Mouse (Mus musculus) neural tube, embryonic 14.5 days (tissue): ENCODE data around the gene Gm45799. TPM values are rescaled to one million over a fixed set of nuclear protein-coding genes. Genes with fewer than 3 reads are reported as not detected.
A peak's percentile ranks its signal among the peaks of the same experiment; 100 is the strongest.

Experiments used
- ATAC-seq: fragments of 200-750 bp; cut with Nextera tagmentation; 2 replicates; pipeline ENCODE4 v1.8.0; 2017; ENCODE audit warnings: low read depth, mild to moderate bottlenecking, moderate TSS enrichment, moderate library complexity
- H3K27ac ChIP-seq: fragments of 300-500 bp; sonication (generic); 2 replicates; pipeline ENCODE4 v1.5.1; 2014; ENCODE audit warnings: low read depth, mild to moderate bottlenecking, control low read depth, low read length, moderate library complexity, mixed read lengths
- H3K27me3 ChIP-seq: fragments of 300-500 bp; sonication (generic); 2 replicates; pipeline ENCODE4 v1.6.1; 2014; ENCODE audit warnings: low read length; ENCODE audit not compliant: control insufficient read depth, insufficient read depth
- H3K36me3 ChIP-seq: fragments of 300-500 bp; sonication (generic); 2 replicates; pipeline ENCODE4 v1.6.1; 2014; ENCODE audit warnings: low read length, mixed read lengths; ENCODE audit not compliant: control insufficient read depth, insufficient read depth
- H3K4me1 ChIP-seq: fragments of 300-500 bp; sonication (generic); 2 replicates; pipeline ENCODE4 v1.6.1; 2014; ENCODE audit warnings: low read length; ENCODE audit not compliant: control insufficient read depth, insufficient read depth
- H3K4me2 ChIP-seq: fragments of 300-500 bp; sonication (generic); 2 replicates; pipeline ENCODE4 v1.6.1; 2014; ENCODE audit warnings: mild to moderate bottlenecking, low read depth, low read length, control low read depth
- H3K4me3 ChIP-seq: fragments of 300-500 bp; sonication (generic); 2 replicates; pipeline ENCODE4 v1.5.1; 2014; ENCODE audit warnings: low read depth, low read length, control low read depth, mixed read lengths
- H3K9ac ChIP-seq: fragments of 300-500 bp; sonication (generic); replicated peaks from 2 replicates; pipeline ENCODE4 v1.6.1; 2014; ENCODE audit warnings: low read depth, mild to moderate bottlenecking, control low read depth, low read length, mixed read lengths
- H3K9me3 ChIP-seq: fragments of 300-500 bp; sonication (generic); 2 replicates; pipeline ENCODE4 v1.6.1; 2016; ENCODE audit warnings: low read length; ENCODE audit not compliant: control insufficient read depth
- WGBS: fragments of 180-500 bp; shearing (Covaris S2); extraction: QIAGEN DNeasy Blood & Tissue Kit; methylation state at CpG from one replicate; pipeline ENCODE4 v1.1.7; 2014; 5-methylcytosine and 5-hydroxymethylcytosine counted together
- polyA plus RNA-seq: library from polyadenylated mRNA; unstranded; fragments of >200 nt; fragmentation: Nextera tagmentation; extraction: Ambion mirVana; gene quantifications from 2 replicates; pipeline ENCODE4 v1.2.1, GENCODE M21; 2014

Gene Gm45799
- polyA plus RNA-seq, 1 experiment from 2014 or later, result 31.1 TPM

- H3K9ac ChIP-seq, result no peak overlapping the region
- WGBS, result 95% methylated on average over 6 of the region's 6 CpGs
- H3K4me1 ChIP-seq, result peaks cover 34% of the 10 kb centered on the region
Observed at GRCm38 (mm10) chr7:105638776-105639175, 1.6 kb upstream of the Gm45799 start.

GRCm38 (mm10) chr7:105639304-105639703 is 1.0 kb upstream of the Gm45799 start:
- peaks cover 14% of the 10 kb centered on the region for H3K36me3 ChIP-seq
- no peak for ATAC-seq
- H3K9me3 ChIP-seq, result no peaks in the 10 kb centered on the region
- H3K9ac ChIP-seq, result no peak overlapping the region
- peak overlapping the region; percentile 69 for H3K4me3 ChIP-seq
- peaks cover 30% of the 10 kb centered on the region for H3K4me1 ChIP-seq
- no peak overlapping the region for H3K27ac ChIP-seq
- 78% methylated on average over 9 of the region's 9 CpGs for WGBS
- no peaks in the 10 kb centered on the region for H3K27me3 ChIP-seq
- H3K4me2 ChIP-seq, result peak overlapping the region; percentile 93

More at GRCm38 (mm10) chr7:105638776-105639175, 1.6 kb upstream of the Gm45799 start:
- H3K36me3 ChIP-seq, result peaks cover 14% of the 10 kb centered on the region
- no peak for ATAC-seq
- H3K4me3 ChIP-seq, result no peak overlapping the region
- H3K4me2 ChIP-seq, result no peak overlapping the region; the same call in 1 of the 2 replicates
- no peak overlapping the region for H3K27ac ChIP-seq
- no peaks in the 10 kb centered on the region for H3K9me3 ChIP-seq
- no peaks in the 10 kb centered on the region for H3K27me3 ChIP-seq

DNA sequence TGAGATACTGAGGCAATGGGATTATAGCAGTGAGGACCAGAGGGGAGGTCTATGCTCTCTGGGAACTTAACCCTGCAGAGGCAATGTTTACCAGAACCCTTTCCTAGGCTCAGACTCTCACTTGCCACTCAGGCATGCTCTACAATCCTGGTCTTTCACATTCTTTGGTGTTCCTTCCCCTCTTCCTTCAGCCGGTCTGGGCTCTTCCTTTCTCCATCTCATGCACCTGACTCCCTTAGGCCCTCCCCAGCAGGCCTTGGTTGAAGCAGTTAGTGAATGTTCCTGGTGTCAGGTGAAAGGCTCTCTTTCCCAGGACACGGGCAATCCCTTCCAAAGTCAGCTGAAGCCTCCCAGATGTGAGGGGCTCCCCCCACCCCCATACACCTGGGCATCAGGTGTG is 596 bp upstream of the Gm45799 start, which contains the start of gene Timm10b:
Gene Timm10b, plus strand, starts transcription at position 301 of the 400 bp plus-strand sequence.
- H3K4me2 ChIP-seq, result peak within 1 kb of the TSS; percentile 96
- peaks cover 25% of the 10 kb centered on the region for H3K4me1 ChIP-seq
- no peak for ATAC-seq
- H3K4me3 ChIP-seq, result peak within 1 kb of the TSS; percentile 69
- no peaks in the 10 kb centered on the region for H3K9me3 ChIP-seq
- H3K9ac ChIP-seq, result peak within 1 kb of the TSS; percentile 75
- peak within 1 kb of the TSS; percentile 86 for H3K27ac ChIP-seq
- peaks cover 14% of the 10 kb centered on the region for H3K36me3 ChIP-seq
- WGBS, result 4% methylated on average over 2 of the region's 2 CpGs
- no peaks in the 10 kb centered on the region for H3K27me3 ChIP-seq

- Histone ChIP-seq H3K9me3 (no peaks in the 10 kb centered on the region), H3K4me3 (peak overlapping the region; percentile 69), H3K4me1 (peaks cover 19% of the 10 kb centered on the region), H3K36me3 (peaks cover 14% of the 10 kb centered on the region), H3K9ac (peak overlapping the region; percentile 68), H3K4me2 (peak overlapping the region; percentile 96), H3K27me3 (no peaks in the 10 kb centered on the region), H3K27ac (peak overlapping the region; percentile 86)
- WGBS, result 0% methylated on average over 18 of the region's 18 CpGs
- no peak for ATAC-seq
Observed at GRCm38 (mm10) chr7:105640894-105641255, 523 bp downstream of the Gm45799 start.

DNA sequence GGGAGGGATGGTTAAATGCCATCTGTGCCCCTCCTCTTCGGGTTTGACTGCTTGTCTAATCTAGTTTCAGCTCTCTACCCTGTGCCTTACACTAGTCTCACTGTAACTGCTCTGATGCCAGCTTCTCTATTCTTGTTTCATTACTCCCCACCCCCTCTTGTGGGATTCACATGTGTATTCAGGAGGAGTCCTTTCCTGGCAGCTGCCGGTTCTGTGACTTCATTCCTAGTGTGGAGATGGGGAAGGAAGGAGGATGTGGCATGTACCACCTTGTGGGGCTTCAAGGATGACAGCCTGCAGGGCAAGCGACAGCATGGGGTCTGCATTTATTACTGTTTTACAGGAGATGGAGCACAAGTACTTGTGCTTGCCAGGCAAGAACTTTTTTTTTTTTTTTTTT is 1.6 kb downstream of the Gm45799 start:
- Histone ChIP-seq H3K9ac (no peak overlapping the region), H3K4me1 (peaks cover 17% of the 10 kb centered on the region), H3K27me3 (no peaks in the 10 kb centered on the region), H3K4me2 (no peak overlapping the region), H3K36me3 (peaks cover 6% of the 10 kb centered on the region; the same call in 1 of the 2 replicates), H3K27ac (no peak overlapping the region), H3K4me3 (no peak overlapping the region), H3K9me3 (no peaks in the 10 kb centered on the region)
- 49% methylated on average over 3 of the region's 3 CpGs for WGBS
- ATAC-seq, result no peak

DNA sequence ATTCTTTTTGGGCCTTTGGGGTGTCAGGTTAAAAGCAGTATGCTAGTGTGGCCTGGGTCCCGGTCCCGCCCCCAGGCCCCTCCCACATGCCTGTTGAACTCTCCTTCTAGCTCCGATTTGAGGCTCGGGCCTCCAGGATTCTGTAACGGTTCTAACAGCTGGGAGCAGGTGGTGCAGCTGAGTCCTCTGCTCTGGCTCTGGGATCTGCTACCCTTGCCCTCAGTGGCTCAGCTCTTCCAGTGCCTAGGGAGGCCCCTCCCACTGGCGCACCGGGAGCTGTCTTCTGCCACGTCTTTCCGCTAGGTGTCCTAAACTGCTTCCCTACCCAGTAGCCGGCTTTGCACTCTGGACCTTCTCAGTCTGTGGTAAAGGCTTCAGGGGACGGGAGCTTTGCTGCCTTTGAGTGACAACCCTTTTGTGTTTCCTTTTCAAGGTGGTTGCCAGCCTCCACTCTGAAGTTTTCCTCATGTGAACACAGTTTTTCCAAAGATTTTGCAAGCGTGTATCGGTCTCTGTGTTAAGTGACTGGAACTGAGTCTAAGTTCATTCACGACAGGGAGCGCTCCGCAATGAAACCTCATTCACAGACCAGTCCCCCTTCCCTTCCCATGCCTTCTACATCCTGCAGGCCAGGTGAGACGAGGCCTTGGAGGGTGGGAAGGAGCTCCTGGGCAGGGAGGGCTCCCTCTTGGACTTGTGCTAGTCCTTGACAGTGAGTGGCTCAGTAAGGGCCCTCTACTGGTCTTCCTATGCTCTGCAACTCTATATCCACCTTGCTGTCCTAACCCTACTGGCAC is 10.5 kb downstream of the Gm45799 start, which contains the start of gene Dnhd1:
Gene Dnhd1, plus strand, starts transcription at position 189 of the 797 bp plus-strand sequence.
- WGBS, result 3% methylated on average over 17 of the region's 17 CpGs
- H3K4me3 ChIP-seq, result peak within 1 kb of the TSS; percentile 27; the same call in 1 of the 2 replicates
- H3K27me3 ChIP-seq, result no peaks in the 10 kb centered on the region
- H3K36me3 ChIP-seq, result no peaks in the 10 kb centered on the region
- H3K4me2 ChIP-seq, result peak within 1 kb of the TSS; percentile 61
- no peaks in the 10 kb centered on the region for H3K4me1 ChIP-seq
- 0 out of 2 replicates have a peak within 1 kb of the TSS, but pooled peaks have one; percentile 35 for H3K9ac ChIP-seq
- H3K9me3 ChIP-seq, result no peaks in the 10 kb centered on the region
- H3K27ac ChIP-seq, result no peak within 1 kb of the TSS
- peak; percentile 95 for ATAC-seq

DNA sequence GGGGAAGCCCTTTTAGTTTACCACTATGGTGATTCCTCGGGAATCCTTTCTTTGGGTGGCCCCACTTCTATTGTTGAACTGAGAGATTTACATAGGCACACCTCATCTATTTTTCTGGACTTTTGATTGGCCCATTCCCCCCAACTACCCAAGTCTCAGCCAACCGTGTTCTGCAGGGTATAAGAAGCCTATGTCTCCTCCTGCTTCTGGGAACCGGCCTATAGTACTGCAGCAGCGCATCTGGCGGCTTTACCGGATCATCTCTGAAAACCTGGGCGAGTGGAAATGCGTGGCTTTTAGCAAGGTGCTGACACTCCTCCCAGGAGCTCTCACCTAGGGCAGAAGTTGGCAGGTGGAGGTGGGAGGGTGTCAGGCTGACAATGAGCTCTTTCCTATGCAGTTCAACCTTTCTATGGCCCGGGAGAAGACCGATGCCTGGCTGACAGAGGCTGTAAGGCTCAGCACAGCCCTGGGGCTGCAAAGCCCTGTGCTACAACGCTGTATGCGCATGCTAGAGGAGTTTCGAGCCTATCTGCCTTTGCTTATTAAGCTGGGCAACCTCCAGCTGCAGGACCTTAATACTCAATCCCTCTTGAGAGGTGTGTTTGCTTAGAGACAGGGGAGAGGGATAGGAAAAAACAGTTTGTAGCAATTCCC is 45.3 kb downstream of the Gm45799 start:
- Histone ChIP-seq H3K4me2 (no peak overlapping the region), H3K9ac (no peak overlapping the region), H3K4me1 (no peaks in the 10 kb centered on the region), H3K9me3 (no peaks in the 10 kb centered on the region), H3K4me3 (no peak overlapping the region), H3K27ac (no peak overlapping the region), H3K27me3 (no peaks in the 10 kb centered on the region), H3K36me3 (no peaks in the 10 kb centered on the region)
- peak; percentile 61; the same call in 1 of the 2 replicates for ATAC-seq
- 15% methylated on average over 13 of the region's 13 CpGs for WGBS

DNA sequence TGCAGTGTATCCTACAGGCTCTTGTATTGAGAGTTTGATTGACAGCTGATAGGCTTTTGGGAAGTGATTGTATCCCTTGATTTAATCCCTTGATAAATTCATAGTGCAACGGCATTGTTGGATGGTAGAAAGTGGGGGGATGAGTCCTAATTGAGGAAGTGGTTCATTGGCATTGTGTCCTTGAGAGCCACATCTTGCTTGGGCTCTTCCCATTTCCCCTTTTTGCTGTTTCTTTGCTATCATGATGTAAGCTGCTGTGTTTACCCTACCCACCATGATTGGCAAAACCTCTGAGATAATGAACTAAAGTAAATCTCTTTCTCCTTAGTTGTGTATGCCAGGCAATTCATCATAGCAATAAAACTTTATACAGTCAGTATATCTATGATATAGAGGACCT is 50.5 kb downstream of the Gm45799 start:
- Histone ChIP-seq H3K4me3 (no peak overlapping the region), H3K9me3 (no peaks in the 10 kb centered on the region), H3K4me2 (no peak overlapping the region), H3K4me1 (no peaks in the 10 kb centered on the region), H3K27ac (no peak overlapping the region), H3K9ac (no peak overlapping the region), H3K27me3 (no peaks in the 10 kb centered on the region), H3K36me3 (no peaks in the 10 kb centered on the region)
- 91% methylated on average over 1 of the region's 1 CpGs for WGBS
- ATAC-seq, result no peak

DNA sequence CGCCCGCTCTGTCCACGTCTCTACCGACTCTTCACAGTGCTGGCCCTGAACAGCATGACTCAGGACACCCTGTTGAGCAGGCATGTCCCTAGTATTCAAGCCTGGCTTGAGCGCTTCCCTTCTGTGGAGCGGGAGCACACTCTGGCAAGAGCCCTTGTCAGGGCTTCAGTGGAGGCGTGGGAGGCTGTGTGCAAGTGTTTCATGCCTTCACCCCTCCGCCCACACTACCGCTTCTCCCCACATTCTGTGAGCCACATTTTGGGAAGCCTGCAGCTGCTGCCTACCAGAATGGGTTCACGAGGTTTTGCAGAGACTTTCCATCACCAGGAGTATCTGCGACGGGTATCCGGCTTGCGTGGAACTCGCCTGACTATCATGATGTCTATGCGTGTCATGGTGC is 62.8 kb downstream of the Gm45799 start:
- no peaks in the 10 kb centered on the region for H3K36me3 ChIP-seq
- 88% methylated on average over 16 of the region's 16 CpGs for WGBS
- H3K27ac ChIP-seq, result no peak overlapping the region
- no peaks in the 10 kb centered on the region for H3K9me3 ChIP-seq
- no peaks in the 10 kb centered on the region for H3K27me3 ChIP-seq
- no peaks in the 10 kb centered on the region for H3K4me1 ChIP-seq
- H3K4me3 ChIP-seq, result no peak overlapping the region
- no peak for ATAC-seq
- H3K9ac ChIP-seq, result no peak overlapping the region
- H3K4me2 ChIP-seq, result no peak overlapping the region
